Mouse (Mus musculus): ENCODE results near the gene Cyp2j8. TPM values are rescaled to one million over a fixed set of nuclear protein-coding genes. Genes with fewer than 3 reads are reported as not detected.
A peak's percentile ranks its signal among the peaks of the same experiment; 100 is the strongest.
"Not testable (repeated sequence)": the region's sequence is repeated elsewhere in the genome, so short reads cannot be mapped to it uniquely, and the experiment has no call there.

The Cyp2j8 gene
- polyA plus RNA-seq (2016; fragmentation: Nextera tagmentation; extraction: Ambion mirVana): not detected in 2 replicates

DNA sequence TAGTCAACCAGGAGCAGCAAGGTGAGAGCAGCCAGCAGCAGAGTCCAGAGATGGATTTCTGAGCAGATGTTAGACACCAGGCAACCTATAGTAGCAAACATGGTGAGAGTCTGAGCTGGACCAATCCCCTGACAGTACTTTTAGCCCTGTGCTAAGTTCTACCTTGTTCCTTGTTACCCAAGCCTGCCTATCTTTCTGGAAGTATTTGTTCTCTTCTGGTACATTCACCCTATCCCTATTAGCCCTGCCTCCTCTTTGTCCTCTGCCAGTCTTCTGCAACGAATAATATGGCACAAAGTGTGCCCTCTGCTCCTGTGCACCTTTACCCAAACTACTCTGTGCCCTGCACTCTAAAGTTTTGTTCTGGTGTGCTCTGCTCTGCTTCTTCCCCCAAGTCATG, at the start of gene Cyp2j8:
Cyp2j8 (minus strand) TSS at position 101 of the 400 bp plus-strand sequence.
- Histone ChIP-seq H3K4me1 (no peaks in the 10 kb centered on the region), H3K27me3 (no peaks in the 10 kb centered on the region), H3K9me3 (replicated peaks) (no peaks in the 10 kb centered on the region), H3K27ac (no peak within 1 kb of the TSS), H3K4me2 (replicated peaks) (no peak within 1 kb of the TSS), H3K36me3 (no peaks in the 10 kb centered on the region), H3K9ac (no peak within 1 kb of the TSS), H3K4me3 (no peak within 1 kb of the TSS)
- ATAC-seq (ENCODE audit: low FRiP score): no peak
- WGBS: 72% methylated on average over 1 of the region's 1 CpGs

DNA sequence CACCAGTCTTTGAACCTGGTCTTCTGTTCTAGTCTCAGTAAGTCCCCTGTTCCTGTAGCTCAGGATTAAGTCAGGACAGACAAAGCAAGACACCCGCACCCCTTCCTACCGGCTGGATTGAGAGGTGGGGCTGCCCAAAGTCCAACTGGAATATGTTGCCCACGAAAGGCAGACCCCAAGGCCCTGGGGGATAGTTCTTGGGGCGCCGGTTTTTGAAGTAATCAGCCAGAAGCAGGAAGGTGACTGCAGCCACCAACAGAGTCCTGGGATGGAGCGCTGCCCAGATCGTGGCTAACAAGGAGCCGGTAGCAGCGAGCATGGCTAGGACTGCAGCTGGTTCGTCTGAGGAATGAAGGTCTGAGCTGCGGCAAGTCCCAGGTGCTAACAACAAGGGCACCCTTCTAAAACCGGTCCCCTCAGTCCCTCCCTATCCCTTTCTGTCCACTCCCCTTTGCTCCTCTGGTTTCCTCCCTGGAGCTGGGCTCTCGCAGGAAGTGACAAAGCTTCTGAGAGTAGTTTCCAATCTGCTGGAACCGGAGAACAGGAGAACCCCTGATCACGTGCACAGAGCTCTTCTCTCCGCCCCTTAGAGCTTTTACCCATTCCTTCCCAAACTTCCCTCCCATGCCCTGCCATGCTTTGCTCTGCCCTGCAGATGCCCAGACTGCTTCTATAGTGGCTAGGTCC, 46.1 kb upstream of the Cyp2j8 start, which contains the start of gene Cyp2j6:
Cyp2j6 (minus strand) TSS at position 529 of the 687 bp plus-strand sequence.
- Histone ChIP-seq H3K27me3 (no peaks in the 10 kb centered on the region), H3K9ac (peak within 1 kb of the TSS; percentile 61), H3K4me3 (peak within 1 kb of the TSS; percentile 49), H3K4me2 (replicated peaks) (peak within 1 kb of the TSS; percentile 54), H3K36me3 (no peaks in the 10 kb centered on the region), H3K4me1 (peaks cover 3% of the 10 kb centered on the region; the same call in 1 of the 2 replicates), H3K27ac (no peak within 1 kb of the TSS), H3K9me3 (replicated peaks) (no peaks in the 10 kb centered on the region)
- ATAC-seq (ENCODE audit: low FRiP score): peak; percentile 90
- WGBS: 6% methylated on average over 16 of the region's 16 CpGs

DNA sequence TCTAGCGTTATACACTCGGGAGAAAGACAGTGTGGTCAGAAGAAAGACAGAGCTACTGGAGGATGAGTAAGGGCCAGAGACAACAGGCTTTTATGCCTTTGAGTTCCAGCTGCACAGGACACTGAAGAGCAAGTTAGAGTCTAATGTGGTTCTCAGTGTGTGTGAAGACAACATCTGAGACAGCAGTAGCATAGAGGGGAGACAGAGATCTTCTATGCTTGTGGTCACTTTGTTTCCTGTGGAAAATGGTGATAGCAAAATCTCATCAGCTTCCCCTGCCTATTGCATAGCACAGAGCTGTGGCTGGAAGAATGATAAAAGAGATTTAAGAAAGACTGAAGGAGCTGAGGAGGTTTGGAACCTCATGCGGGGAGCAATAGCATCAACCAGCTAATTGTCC, 44.4 kb upstream of the Cyp2j8 start:
- no peak overlapping the region for H3K27ac ChIP-seq
- ATAC-seq (ENCODE audit: low FRiP score): no peak
- H3K4me1 ChIP-seq: peaks cover 3% of the 10 kb centered on the region; the same call in 1 of the 2 replicates
- no peaks in the 10 kb centered on the region for H3K9me3 ChIP-seq (replicated peaks)
- H3K9ac ChIP-seq: no peak overlapping the region
- 0 out of 2 replicates have a peak overlapping the region, but pooled peaks have one; percentile 1 for H3K4me2 ChIP-seq (replicated peaks)
- no peaks in the 10 kb centered on the region for H3K36me3 ChIP-seq
- no peaks in the 10 kb centered on the region for H3K27me3 ChIP-seq
- 90% methylated on average over 3 of the region's 3 CpGs for WGBS
- H3K4me3 ChIP-seq: no peak overlapping the region

DNA sequence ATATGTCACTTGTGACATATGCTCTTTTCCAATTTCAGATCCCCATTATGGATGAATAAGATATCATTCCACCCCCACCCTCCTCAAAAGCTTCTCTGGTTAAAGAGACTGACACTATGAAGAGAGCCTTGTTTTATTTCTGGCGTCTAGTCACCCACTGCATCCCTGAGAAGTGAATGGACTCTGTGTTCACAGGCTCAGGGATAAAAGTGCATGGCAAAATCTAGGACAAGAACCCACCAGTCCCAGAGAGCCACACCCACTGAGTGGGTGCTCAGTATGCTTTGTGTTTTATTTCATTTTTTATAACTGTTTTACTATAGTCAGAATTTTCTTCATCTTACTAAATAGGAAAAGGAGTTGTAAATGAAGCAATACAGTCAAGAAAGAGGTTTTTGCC, 38.8 kb upstream of the Cyp2j8 start:
- no peaks in the 10 kb centered on the region for H3K27me3 ChIP-seq
- no peaks in the 10 kb centered on the region for H3K9me3 ChIP-seq (replicated peaks)
- H3K27ac ChIP-seq: no peak overlapping the region
- WGBS: 52% methylated on average over 1 of the region's 1 CpGs
- H3K36me3 ChIP-seq: no peaks in the 10 kb centered on the region
- H3K4me1 ChIP-seq: no peaks in the 10 kb centered on the region
- H3K4me2 ChIP-seq (replicated peaks): no peak overlapping the region
- no peak overlapping the region for H3K9ac ChIP-seq
- H3K4me3 ChIP-seq: no peak overlapping the region
- ATAC-seq (ENCODE audit: low FRiP score): no peak

DNA sequence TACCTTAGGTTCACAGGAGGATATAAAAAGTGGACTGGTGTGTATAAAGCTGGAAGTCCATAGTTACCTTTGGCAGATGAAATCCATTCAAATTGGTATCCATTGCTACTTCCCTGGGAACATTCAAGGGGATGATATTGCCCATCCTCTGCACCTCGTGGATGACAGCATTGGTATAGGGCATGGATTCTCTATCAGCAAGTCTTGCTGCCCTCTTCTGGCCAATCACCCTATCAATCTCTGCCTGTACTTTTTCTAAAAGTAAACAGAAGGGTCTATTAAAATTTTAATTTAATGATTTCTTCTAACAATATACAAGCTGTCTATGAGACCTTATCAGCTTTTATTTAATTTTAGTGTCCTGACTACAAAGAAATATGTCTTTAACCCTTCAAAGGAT, 18.6 kb upstream of the Cyp2j8 start:
- no peak for ATAC-seq (ENCODE audit: low FRiP score)
- Histone ChIP-seq H3K4me1 (no peaks in the 10 kb centered on the region), H3K4me3 (no peak overlapping the region), H3K27me3 (no peaks in the 10 kb centered on the region), H3K9ac (no peak overlapping the region), H3K27ac (no peak overlapping the region), H3K36me3 (no peaks in the 10 kb centered on the region), H3K9me3 (replicated peaks) (no peaks in the 10 kb centered on the region), H3K4me2 (replicated peaks) (no peak overlapping the region)
- WGBS: 8% methylated on average over 1 of the region's 1 CpGs

DNA sequence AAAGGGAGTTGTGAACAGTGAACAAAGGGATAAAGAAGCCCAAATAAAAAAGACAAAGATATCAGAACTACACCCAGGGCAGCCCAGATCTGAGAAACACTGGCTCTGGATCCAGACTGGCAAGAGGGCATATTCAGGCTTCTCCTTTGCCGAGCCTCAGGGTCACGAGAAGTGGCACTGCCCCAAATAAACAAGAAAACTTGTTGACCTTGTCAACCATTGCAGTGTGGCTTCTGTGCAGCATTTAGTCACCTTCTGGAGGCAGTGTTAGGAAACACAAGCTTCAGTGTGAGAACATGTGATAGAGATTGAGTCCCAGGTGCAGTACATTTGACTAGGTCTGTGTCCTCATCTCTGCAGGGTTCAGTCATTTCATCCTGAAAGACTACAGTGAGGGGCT, 15.1 kb upstream of the Cyp2j8 start:
- WGBS: 85% methylated on average over 2 of the region's 2 CpGs
- Histone ChIP-seq H3K27ac (no peak overlapping the region), H3K27me3 (no peaks in the 10 kb centered on the region), H3K36me3 (no peaks in the 10 kb centered on the region), H3K9ac (no peak overlapping the region), H3K4me1 (no peaks in the 10 kb centered on the region), H3K4me2 (replicated peaks) (no peak overlapping the region), H3K9me3 (replicated peaks) (no peaks in the 10 kb centered on the region), H3K4me3 (no peak overlapping the region)
- no peak for ATAC-seq (ENCODE audit: low FRiP score)

DNA sequence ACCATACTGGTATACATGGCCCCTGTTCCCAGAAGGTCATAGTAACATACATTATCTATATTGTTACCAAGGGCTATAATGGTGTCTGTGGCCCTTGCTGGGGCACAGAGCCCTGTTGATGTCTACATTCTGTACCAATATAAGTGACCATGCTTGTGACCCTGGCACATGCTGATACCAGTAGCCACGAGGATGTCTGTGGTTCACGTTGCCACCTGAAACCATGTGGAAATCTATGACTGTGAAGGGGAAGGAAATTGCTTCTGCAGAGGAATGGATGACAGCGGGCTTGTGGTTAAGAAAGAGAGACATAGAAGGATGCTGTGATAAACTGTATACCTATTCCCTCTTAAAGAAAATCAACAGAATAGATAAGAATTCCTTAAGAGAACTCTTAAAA, 2.9 kb upstream of the Cyp2j8 start:
- no peak for ATAC-seq (ENCODE audit: low FRiP score)
- no peak overlapping the region for H3K4me3 ChIP-seq
- no peaks in the 10 kb centered on the region for H3K4me1 ChIP-seq
- no peak overlapping the region for H3K4me2 ChIP-seq (replicated peaks)
- no peaks in the 10 kb centered on the region for H3K27me3 ChIP-seq
- H3K9ac ChIP-seq: no peak overlapping the region
- no peaks in the 10 kb centered on the region for H3K36me3 ChIP-seq
- WGBS: 89% methylated on average over 3 of the region's 3 CpGs
- no peak overlapping the region for H3K27ac ChIP-seq
- H3K9me3 ChIP-seq (replicated peaks): no peaks in the 10 kb centered on the region

DNA sequence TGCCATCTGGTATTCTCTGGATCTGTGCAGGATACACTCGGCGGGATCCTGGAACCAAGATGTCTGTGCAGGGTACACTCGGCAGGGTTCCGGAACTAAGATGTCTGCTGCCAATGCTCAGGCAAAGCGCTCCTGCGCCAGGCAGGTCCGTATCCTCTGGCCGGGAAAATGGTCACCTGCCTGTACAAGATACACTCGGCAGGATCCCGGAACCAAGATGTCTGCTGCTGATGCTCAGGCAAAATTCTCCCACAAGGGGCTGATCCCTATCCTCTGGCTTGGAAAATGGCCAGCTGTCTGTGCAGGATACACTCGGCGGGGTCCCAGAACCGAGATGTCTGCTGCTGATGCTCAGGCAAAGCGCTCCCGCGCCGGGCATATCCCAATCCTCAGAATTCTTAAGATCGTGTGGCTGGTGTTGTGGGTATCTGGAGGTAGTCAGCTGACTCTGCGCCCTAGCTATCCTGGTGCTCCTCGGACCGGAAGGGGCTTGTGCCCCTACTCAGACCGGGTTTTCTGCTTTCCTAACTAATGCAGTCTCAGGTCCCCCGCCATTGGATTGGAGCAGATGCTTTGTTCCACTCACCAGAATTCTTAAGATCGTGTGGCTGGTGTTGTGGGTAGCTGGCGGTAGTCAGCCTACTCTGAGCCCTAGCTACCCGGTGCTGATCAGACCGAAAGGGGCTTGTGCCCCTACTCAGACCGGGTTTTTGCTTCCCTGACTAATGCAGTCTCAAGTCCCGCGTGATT, 43.7 kb downstream of the Cyp2j8 start:
- not testable (repeated sequence) for H3K27ac ChIP-seq; H3K9ac ChIP-seq; H3K4me1 ChIP-seq; ATAC-seq (ENCODE audit: low FRiP score); H3K27me3 ChIP-seq; H3K4me2 ChIP-seq (replicated peaks); H3K4me3 ChIP-seq; H3K36me3 ChIP-seq; H3K9me3 ChIP-seq (replicated peaks)
- WGBS: 85% methylated on average over 30 of the region's 30 CpGs

Other genes with a start within 250 kb of the Cyp2j8 start
- gene Cyp2j11, start 158.7 kb downstream of the Cyp2j8 start, polyA plus RNA-seq (2016; fragmentation: Nextera tagmentation; extraction: Ambion mirVana): not detected in 2 replicates
- 6.3 and 7.6 TPM in 2 replicates for gene Cyp2j6, start 46.3 kb upstream of the Cyp2j8 start, polyA plus RNA-seq (2016; fragmentation: Nextera tagmentation; extraction: Ambion mirVana)
- gene Cyp2j9, start 84.2 kb upstream of the Cyp2j8 start, polyA plus RNA-seq (2016; fragmentation: Nextera tagmentation; extraction: Ambion mirVana): 1.9 TPM in 2 replicates
- gene Cyp2j5, start 156.8 kb upstream of the Cyp2j8 start, polyA plus RNA-seq (2016; fragmentation: Nextera tagmentation; extraction: Ambion mirVana): not detected in 2 replicates